In the genomic region with DNA sequence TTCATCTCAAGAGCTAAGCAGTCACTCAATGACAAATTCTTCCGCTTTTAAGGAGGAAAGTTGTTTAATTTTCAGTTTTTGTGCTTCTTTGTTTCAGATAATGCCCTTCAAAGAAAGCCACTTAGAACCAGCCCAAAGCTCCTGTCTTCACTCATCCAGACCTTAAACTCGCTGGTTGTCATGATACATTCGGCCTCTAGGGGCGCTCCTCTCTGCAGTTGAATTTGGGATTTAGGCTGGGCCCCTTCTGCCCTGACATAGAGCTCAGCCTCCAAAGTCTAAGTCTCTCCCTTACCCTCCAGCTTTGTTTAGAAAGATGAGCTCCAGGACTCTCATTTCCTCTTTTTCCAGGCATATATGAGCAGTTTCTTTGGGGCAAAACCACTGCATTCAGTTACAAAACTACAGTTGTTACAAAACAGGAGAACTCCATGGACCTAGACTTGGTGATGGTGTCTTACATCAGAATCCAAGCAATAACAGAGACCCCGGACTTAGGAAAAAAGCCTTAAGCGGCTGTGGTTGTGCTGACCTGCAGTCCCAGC, we compare ENCODE assay signal across 9 mouse cellular contexts. TPM values are rescaled to one million over a fixed set of nuclear protein-coding genes. Genes with fewer than 3 reads are reported as not detected.
DNase-seq lines count a peak whose midpoint lies in the region; ATAC-seq and TF ChIP-seq lines count a peak whose summit lies in the region.
"Not testable (repeated sequence)": the region's sequence is repeated elsewhere in the genome, so short reads cannot be mapped to it uniquely, and the experiment has no call there.
"Had no signal": no experiment of that assay in that cellular context is flagged by ENCODE, and none has a peak within 500 bp of the region (broad histone marks: within the 10 kb centered on the region; RNA-seq: fewer than 3 reads in every experiment).

No protein-coding gene starts in this region.

- not testable (repeated sequence) for H3K36me3 ChIP-seq in forebrain, postnatal 0 days (ENCODE audit: insufficient read depth); hindbrain, embryonic 11.5 days (ENCODE audit: control insufficient read depth, insufficient read depth, low read length)

- not testable (repeated sequence) for H3K4me1 ChIP-seq in forebrain, postnatal 0 days (ENCODE audit: insufficient read depth); hindbrain, embryonic 11.5 days (replicated peaks; ENCODE audit: control insufficient read depth, insufficient read depth, low read length)

- TF ChIP-seq CTCF in forebrain, postnatal 0 days (IDR thresholded peaks at IDR 0.05; ENCODE audit: low read depth): peak; percentile 66

- H3K4me3 ChIP-seq in forebrain, postnatal 0 days (ENCODE audit: low read depth, low read length); hindbrain, embryonic 11.5 days (ENCODE audit: low read depth, low read length): not testable (repeated sequence)

- ATAC-seq in forebrain, postnatal 0 days; hindbrain, embryonic 11.5 days (ENCODE audit: low FRiP score): not testable (repeated sequence)

- not testable (repeated sequence) for H3K27me3 ChIP-seq in forebrain, postnatal 0 days (ENCODE audit: insufficient read depth, low read length); hindbrain, embryonic 11.5 days (ENCODE audit: control insufficient read depth, insufficient read depth, low read length)

- H3K27ac ChIP-seq in forebrain, postnatal 0 days (ENCODE audit: low read depth, low read length); hindbrain, embryonic 11.5 days (ENCODE audit: low read depth, low read length): not testable (repeated sequence)

- DNase-seq in Muller cell, postnatal 12 days (ENCODE audit: inconsistent ontology term): peak; percentile 8
- peak; percentile 15 for DNase-seq in cerebellum, adult 11 months
- DNase-seq in forebrain, postnatal 0 days: peak; percentile 14
- peak; percentile 73 for DNase-seq in hindbrain, embryonic 11.5 days (ENCODE audit: low spot score)
- peak; percentile 13 for DNase-seq in left cerebral cortex, adult 11 months (ENCODE audit: low spot score)
- peak; percentile 55 to 81 for DNase-seq in lung, postnatal 4 days
- DNase-seq in right cerebral cortex, postnatal 4 days: peak; percentile 67
- DNase-seq in urinary bladder, adult 18-20 months (ENCODE audit: low spot score in 2 of 2): peak; percentile 11 to 46

- not testable (repeated sequence) for H3K9me3 ChIP-seq in forebrain, postnatal 0 days (ENCODE audit: low read length); hindbrain, embryonic 11.5 days (ENCODE audit: control insufficient read depth, low read length)

- WGBS in forebrain, postnatal 0 days: 39% methylated on average over 6 of the region's 6 CpGs
- WGBS in hindbrain, embryonic 11.5 days: 38% methylated on average over 6 of the region's 6 CpGs

- not testable (repeated sequence) for H3K9ac ChIP-seq in forebrain, postnatal 0 days; hindbrain, embryonic 11.5 days (ENCODE audit: low read depth, low read length)

- H3K4me2 ChIP-seq in forebrain, postnatal 0 days (ENCODE audit: low read depth); hindbrain, embryonic 11.5 days (replicated peaks; ENCODE audit: low read depth, low read length): not testable (repeated sequence)

RNA-seq across cellular contexts. Expression of a gene that starts 13.5 kb away (rescaled TPM):
- 22.3 and 28.7 TPM in 2 replicates for total RNA-seq in forebrain, postnatal 0 days (2014; rRNA removed)
- 22.8 and 22.9 TPM in 2 replicates for polyA plus RNA-seq in forebrain, postnatal 0 days (2015; fragmentation: Nextera tagmentation; extraction: Ambion mirVana)
- polyA plus RNA-seq in hindbrain, embryonic 11.5 days (2014; fragmentation: Nextera tagmentation; extraction: Ambion mirVana): 1.1 and 2.0 TPM in 2 replicates

RNA-seq across cellular contexts. Expression of a gene that starts 49.7 kb away (rescaled TPM):
- 0.38 TPM in 1 of 2 replicates, not detected in the other for total RNA-seq in forebrain, postnatal 0 days (2014; rRNA removed)
- 0.40 and 0.62 TPM in 2 replicates for polyA plus RNA-seq in forebrain, postnatal 0 days (2015; fragmentation: Nextera tagmentation; extraction: Ambion mirVana)
- not detected in 2 replicates for polyA plus RNA-seq in hindbrain, embryonic 11.5 days (2014; fragmentation: Nextera tagmentation; extraction: Ambion mirVana)
- polyA plus RNA-seq: embryonic facial prominence, embryonic 12.5 days had no signal

Comparison
In these comparisons a context has a peak if more than half of its experiments do, and no peak if none do; other contexts are left out.
1. DNase-seq: peak in every context shown above with its lines; median percentile 73 in hindbrain, embryonic 11.5 days; 68 in lung, postnatal 4 days; 67 in right cerebral cortex, postnatal 4 days; 28 in urinary bladder, adult 18-20 months; 15 in cerebellum, adult 11 months; 14 in forebrain, postnatal 0 days; 13 in left cerebral cortex, adult 11 months; 8 in Muller cell, postnatal 12 days.